Mouse (Mus musculus): Measurements from ENCODE around the gene Hpcal4.

DNA sequence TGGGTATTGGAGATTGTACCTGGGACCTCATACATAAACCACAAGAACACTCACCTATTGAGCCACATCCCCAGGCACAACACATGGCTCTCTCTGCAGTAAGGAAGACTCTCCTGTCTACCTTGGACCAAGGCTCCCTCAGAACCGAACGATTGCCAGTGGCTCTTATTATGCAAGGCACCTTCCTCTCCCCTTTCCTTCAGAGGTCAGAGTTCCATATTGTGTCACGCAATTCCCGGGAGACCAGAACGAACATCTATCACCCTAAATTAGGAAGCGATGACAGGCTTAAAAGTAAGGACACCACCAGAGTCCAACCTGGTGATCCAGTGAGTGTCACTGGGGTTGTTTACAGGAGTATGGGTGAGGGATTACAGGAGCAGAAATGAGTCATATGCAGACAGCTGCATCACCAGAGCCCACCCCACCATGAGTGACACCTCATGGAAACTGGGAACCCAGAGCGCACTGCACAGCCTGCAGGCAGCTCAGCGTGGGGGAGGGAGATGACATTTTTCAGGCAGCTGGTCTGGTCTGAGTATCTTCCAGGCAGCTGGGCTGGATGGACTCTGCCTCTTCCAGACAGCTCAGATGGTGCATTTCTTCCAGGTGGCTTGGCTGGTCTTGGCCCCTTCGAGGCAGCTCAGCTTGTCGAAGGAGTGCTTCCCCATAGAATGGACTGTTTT lies 42.8 kb downstream of the Hpcal4 start:
- TF ChIP-seq CTCF (IDR thresholded peaks at IDR 0.05; ENCODE audit: control insufficient read depth, insufficient read depth, insufficient replicate concordance, low read depth, low read length) (no peak), POLR2A (IDR thresholded peaks at IDR 0.05; ENCODE audit: control insufficient read depth, low read depth, low read length) (no peak)
